Mouse (Mus musculus) lung, embryonic 15.5 days (tissue): ENCODE data around the gene Synj2. TPM values are rescaled to one million over a fixed set of nuclear protein-coding genes. Genes with fewer than 3 reads are reported as not detected.

Source experiments
- ATAC-seq: fragments of 200-750 bp; cut with Nextera tagmentation; 2 replicates; pipeline ENCODE4 v1.8.0; 2017; ENCODE audit warnings: moderate number of reproducible peaks, borderline replicate concordance; ENCODE audit not compliant: low FRiP score, low TSS enrichment; ENCODE audit errors: extremely low read depth
- H3K27ac ChIP-seq: fragments of 300-500 bp; sonication (generic); 2 replicates; pipeline ENCODE4 v1.5.1; 2015; ENCODE audit warnings: moderate library complexity, mild to moderate bottlenecking, inconsistent platforms
- H3K27me3 ChIP-seq: fragments of 300-500 bp; sonication (generic); 2 replicates; pipeline ENCODE4 v1.6.1; 2015; ENCODE audit warnings: inconsistent platforms
- H3K36me3 ChIP-seq: fragments of 300-500 bp; sonication (generic); 2 replicates; pipeline ENCODE4 v1.6.1; 2015; ENCODE audit warnings: inconsistent platforms
- H3K4me1 ChIP-seq: fragments of 300-500 bp; sonication (generic); 2 replicates; pipeline ENCODE4 v1.6.1; 2015; ENCODE audit warnings: inconsistent platforms
- H3K4me2 ChIP-seq: fragments of 300-500 bp; sonication (generic); 2 replicates; pipeline ENCODE4 v1.6.1; 2015; ENCODE audit warnings: inconsistent platforms, mild to moderate bottlenecking, moderate library complexity
- H3K4me3 ChIP-seq: fragments of 300-500 bp; sonication (generic); 2 replicates; pipeline ENCODE4 v1.5.1; 2015; ENCODE audit warnings: mild to moderate bottlenecking, inconsistent platforms
- H3K9ac ChIP-seq: fragments of 300-500 bp; sonication (generic); 2 replicates; pipeline ENCODE4 v1.6.1; 2015; ENCODE audit warnings: inconsistent platforms
- H3K9me3 ChIP-seq: fragments of 300-500 bp; sonication (generic); 2 replicates; pipeline ENCODE4 v1.6.1; 2016; ENCODE audit warnings: inconsistent platforms
- WGBS: fragments of 180-500 bp; shearing (Covaris S2); methylation state at CpG from one replicate; pipeline ENCODE4 v1.1.7; 2015; 5-methylcytosine and 5-hydroxymethylcytosine counted together
- polyA plus RNA-seq: library from polyadenylated mRNA; unstranded; fragments of >200 nt; fragmentation: Nextera tagmentation; extraction: Ambion mirVana; gene quantifications from 2 replicates; pipeline ENCODE4 v1.2.1, GENCODE M21; 2015

The Synj2 gene
- polyA plus RNA-seq, 1 experiment from 2014 or later: 3.4 TPM

GRCm38 (mm10) chr17:6005638-6006471, 64.8 kb downstream of the Synj2 start:
- 15% methylated on average over 14 of the region's 14 CpGs for WGBS
- Histone ChIP-seq H3K27ac (peak overlapping the region; percentile 93), H3K4me3 (no peak overlapping the region), H3K4me1 (peaks cover 41% of the 10 kb centered on the region), H3K4me2 (peak overlapping the region; percentile 18; the same call in 1 of the 2 replicates), H3K9me3 (no peaks in the 10 kb centered on the region), H3K36me3 (no peaks in the 10 kb centered on the region), H3K9ac (no peak overlapping the region), H3K27me3 (no peaks in the 10 kb centered on the region)
- peak; percentile 80 for ATAC-seq

GRCm38 (mm10) chr17:6007101-6007780, 66.2 kb downstream of the Synj2 start:
- Histone ChIP-seq H3K36me3 (no peaks in the 10 kb centered on the region), H3K4me3 (no peak overlapping the region), H3K27ac (no peak overlapping the region), H3K27me3 (no peaks in the 10 kb centered on the region), H3K4me1 (peaks cover 41% of the 10 kb centered on the region), H3K4me2 (no peak overlapping the region), H3K9me3 (no peaks in the 10 kb centered on the region), H3K9ac (no peak overlapping the region)
- WGBS: 89% methylated on average over 5 of the region's 5 CpGs
- no peak for ATAC-seq

GRCm38 (mm10) chr17:6007902-6008301, 66.8 kb downstream of the Synj2 start:
- Histone ChIP-seq H3K4me3 (no peak overlapping the region), H3K9me3 (no peaks in the 10 kb centered on the region), H3K4me1 (peaks cover 41% of the 10 kb centered on the region), H3K27ac (no peak overlapping the region), H3K36me3 (no peaks in the 10 kb centered on the region), H3K9ac (no peak overlapping the region), H3K4me2 (no peak overlapping the region), H3K27me3 (no peaks in the 10 kb centered on the region)
- ATAC-seq: no peak
- WGBS: 71% methylated on average over 9 of the region's 9 CpGs

GRCm38 (mm10) chr17:6008590-6008989, 67.5 kb downstream of the Synj2 start:
- ATAC-seq: no peak
- H3K27ac ChIP-seq: no peak overlapping the region
- H3K4me2 ChIP-seq: no peak overlapping the region
- H3K36me3 ChIP-seq: no peaks in the 10 kb centered on the region
- peaks cover 41% of the 10 kb centered on the region for H3K4me1 ChIP-seq
- H3K27me3 ChIP-seq: no peaks in the 10 kb centered on the region
- no peaks in the 10 kb centered on the region for H3K9me3 ChIP-seq
- no peak overlapping the region for H3K9ac ChIP-seq
- H3K4me3 ChIP-seq: no peak overlapping the region
- 52% methylated on average over 11 of the region's 11 CpGs for WGBS

GRCm38 (mm10) chr17:6009606-6010005, 68.5 kb downstream of the Synj2 start:
- H3K27me3 ChIP-seq: no peaks in the 10 kb centered on the region
- no peak overlapping the region for H3K4me2 ChIP-seq
- no peaks in the 10 kb centered on the region for H3K9me3 ChIP-seq
- 86% methylated on average over 4 of the region's 4 CpGs for WGBS
- no peak overlapping the region for H3K9ac ChIP-seq
- peaks cover 41% of the 10 kb centered on the region for H3K4me1 ChIP-seq
- ATAC-seq: no peak
- H3K27ac ChIP-seq: no peak overlapping the region
- H3K36me3 ChIP-seq: no peaks in the 10 kb centered on the region
- no peak overlapping the region for H3K4me3 ChIP-seq

- H3K9ac ChIP-seq: no peak overlapping the region
- no peaks in the 10 kb centered on the region for H3K27me3 ChIP-seq
- no peak for ATAC-seq
- no peaks in the 10 kb centered on the region for H3K36me3 ChIP-seq
- no peak overlapping the region for H3K4me2 ChIP-seq
- H3K4me3 ChIP-seq: no peak overlapping the region
- WGBS: 76% methylated on average over 4 of the region's 4 CpGs
- peaks cover 21% of the 10 kb centered on the region for H3K4me1 ChIP-seq
- H3K9me3 ChIP-seq: no peaks in the 10 kb centered on the region
- no peak overlapping the region for H3K27ac ChIP-seq
Measured at GRCm38 (mm10) chr17:6013079-6013478, 72.0 kb downstream of the Synj2 start.

- Histone ChIP-seq H3K27ac (no peak overlapping the region), H3K36me3 (no peaks in the 10 kb centered on the region), H3K4me1 (peaks cover 10% of the 10 kb centered on the region), H3K4me3 (no peak overlapping the region), H3K9ac (no peak overlapping the region), H3K4me2 (no peak overlapping the region), H3K27me3 (no peaks in the 10 kb centered on the region), H3K9me3 (no peaks in the 10 kb centered on the region)
- no peak for ATAC-seq
- WGBS: 87% methylated on average over 4 of the region's 4 CpGs
Measured at GRCm38 (mm10) chr17:6014985-6015384, 73.9 kb downstream of the Synj2 start.

GRCm38 (mm10) chr17:6016213-6016780, 75.2 kb downstream of the Synj2 start:
- Histone ChIP-seq H3K4me2 (no peak overlapping the region), H3K4me1 (peaks cover 12% of the 10 kb centered on the region), H3K36me3 (no peaks in the 10 kb centered on the region), H3K27ac (peak overlapping the region; percentile 37; the same call in 1 of the 2 replicates), H3K9ac (no peak overlapping the region), H3K4me3 (no peak overlapping the region), H3K9me3 (no peaks in the 10 kb centered on the region), H3K27me3 (no peaks in the 10 kb centered on the region)
- ATAC-seq: peak; percentile 76
- 43% methylated on average over 7 of the region's 7 CpGs for WGBS

GRCm38 (mm10) chr17:6017268-6017667, 76.2 kb downstream of the Synj2 start:
- no peaks in the 10 kb centered on the region for H3K9me3 ChIP-seq
- no peaks in the 10 kb centered on the region for H3K27me3 ChIP-seq
- H3K4me3 ChIP-seq: no peak overlapping the region
- no peak for ATAC-seq
- no peak overlapping the region for H3K4me2 ChIP-seq
- 64% methylated on average over 12 of the region's 12 CpGs for WGBS
- no peak overlapping the region for H3K27ac ChIP-seq
- H3K4me1 ChIP-seq: peaks cover 12% of the 10 kb centered on the region
- H3K36me3 ChIP-seq: no peaks in the 10 kb centered on the region
- H3K9ac ChIP-seq: no peak overlapping the region

- no peaks in the 10 kb centered on the region for H3K9me3 ChIP-seq
- no peak for ATAC-seq
- no peaks in the 10 kb centered on the region for H3K27me3 ChIP-seq
- no peak overlapping the region for H3K4me3 ChIP-seq
- H3K4me1 ChIP-seq: peaks cover 12% of the 10 kb centered on the region
- no peak overlapping the region for H3K9ac ChIP-seq
- no peak overlapping the region for H3K27ac ChIP-seq
- no peaks in the 10 kb centered on the region for H3K36me3 ChIP-seq
- 70% methylated on average over 4 of the region's 4 CpGs for WGBS
- H3K4me2 ChIP-seq: no peak overlapping the region
Measured at GRCm38 (mm10) chr17:6018348-6018747, 77.3 kb downstream of the Synj2 start.

- H3K4me2 ChIP-seq: no peak overlapping the region
- no peaks in the 10 kb centered on the region for H3K36me3 ChIP-seq
- no peak overlapping the region for H3K4me3 ChIP-seq
- H3K27ac ChIP-seq: no peak overlapping the region
- H3K27me3 ChIP-seq: no peaks in the 10 kb centered on the region
- no peak for ATAC-seq
- H3K9ac ChIP-seq: no peak overlapping the region
- H3K9me3 ChIP-seq: no peaks in the 10 kb centered on the region
- WGBS: 56% methylated on average over 2 of the region's 2 CpGs
- peaks cover 12% of the 10 kb centered on the region for H3K4me1 ChIP-seq
Measured at GRCm38 (mm10) chr17:6019776-6020175, 78.7 kb downstream of the Synj2 start.

- Histone ChIP-seq H3K9ac (no peak overlapping the region), H3K27ac (no peak overlapping the region), H3K4me3 (no peak overlapping the region), H3K4me2 (no peak overlapping the region), H3K36me3 (no peaks in the 10 kb centered on the region), H3K9me3 (no peaks in the 10 kb centered on the region), H3K4me1 (peaks cover 12% of the 10 kb centered on the region), H3K27me3 (no peaks in the 10 kb centered on the region)
- ATAC-seq: no peak
- WGBS: 61% methylated on average over 7 of the region's 7 CpGs
Measured at GRCm38 (mm10) chr17:6020636-6021035, 79.6 kb downstream of the Synj2 start.
